Mouse (Mus musculus) megakaryocyte, embryonic 14.5 days (primary cell): Measurements from ENCODE around the gene Nsun2.

Experiments used
- FLI1 ChIP-seq: IDR thresholded peaks from 2 replicates; pipeline ENCODE4 v1.6.1; 2012; ENCODE audit warnings: low read length, inconsistent platforms, mixed read lengths
- GATA1 ChIP-seq: IDR thresholded peaks from 3 replicates; pipeline ENCODE4 v1.6.1; 2012; ENCODE audit warnings: mixed read lengths, low read length, inconsistent platforms, borderline replicate concordance

- no peak for TF ChIP-seq GATA1
- TF ChIP-seq FLI1 = no peak
These were observed 83.2 kb downstream of the Nsun2 start for GRCm38 (mm10) chr13:69616716-69617115.
